Mouse (Mus musculus) olfactory bulb, adult 2 months (tissue): Measurements from ENCODE around the gene Cnot10.

Source experiments
- CTCF ChIP-seq: fragments of 200-500 bp; IDR thresholded peaks from 2 replicates; pipeline ENCODE4 v1.5.1; 2012; ENCODE audit warnings: low read depth, mild to moderate bottlenecking, low read length, moderate library complexity; ENCODE audit not compliant: insufficient read depth
- POLR2A ChIP-seq: fragments of 200-500 bp; IDR thresholded peaks from 2 replicates; pipeline ENCODE4 v1.6.1; 2012; ENCODE audit warnings: mild to moderate bottlenecking, low read depth, low read length, moderate library complexity; ENCODE audit not compliant: insufficient read depth

- TF ChIP-seq CTCF = no peak
- no peak for TF ChIP-seq POLR2A
These were observed 95.9 kb downstream of the Cnot10 start for GRCm38 (mm10) chr9:114543882-114544753.
